Mouse (Mus musculus) stomach, postnatal 0 days (tissue): ENCODE data around the gene Sucla2.

Experiments
- CTCF ChIP-seq: IDR thresholded peaks from 2 replicates; pipeline ENCODE4 v1.5.1; 2016; ENCODE audit warnings: antibody characterized with exemption, low read depth, mild to moderate bottlenecking, moderate library complexity
- EP300 ChIP-seq: optimal IDR thresholded peaks from 2 replicates; pipeline ENCODE3; 2016; ENCODE audit warnings: antibody characterized with exemption

GRCm38 (mm10) chr14:73625469-73625868 is 100.3 kb downstream of the Sucla2 start:
- no peak for TF ChIP-seq EP300
- peak; percentile 47 for TF ChIP-seq CTCF
